Mouse (Mus musculus): Measurements from ENCODE around the gene Zfp280b.
"Not testable (repeated sequence)": the region's sequence is repeated elsewhere in the genome, so short reads cannot be mapped to it uniquely, and the experiment has no call there.

Gene Zfp280b

GRCm38 (mm10) chr10:76031511-76032401 is 694 bp upstream of the Zfp280b start:
- DNase-seq: no peak

GRCm38 (mm10) chr10:76033119-76033455 is 637 bp downstream of the Zfp280b start:
- DNase-seq: no peak

- no peak for DNase-seq
Observed at GRCm38 (mm10) chr10:76034001-76034600, 1.7 kb downstream of the Zfp280b start.

- DNase-seq: no peak
Observed at GRCm38 (mm10) chr10:76035277-76035676, 2.8 kb downstream of the Zfp280b start.

- DNase-seq: no peak
Observed at GRCm38 (mm10) chr10:76036962-76037361, 4.5 kb downstream of the Zfp280b start.

GRCm38 (mm10) chr10:76045343-76045742 is 12.9 kb downstream of the Zfp280b start:
- DNase-seq: no peak

- no peak for DNase-seq
Observed at GRCm38 (mm10) chr10:76046754-76047153, 14.3 kb downstream of the Zfp280b start.

- no peak for DNase-seq
Observed at GRCm38 (mm10) chr10:76047182-76047869, 14.9 kb downstream of the Zfp280b start.

- no peak for DNase-seq
Observed at GRCm38 (mm10) chr10:76048967-76049366, 16.5 kb downstream of the Zfp280b start.

- no peak for DNase-seq
Observed at GRCm38 (mm10) chr10:76051860-76052259, 19.4 kb downstream of the Zfp280b start.

- no peak for DNase-seq
Observed at GRCm38 (mm10) chr10:76062439-76062838, 30.0 kb downstream of the Zfp280b start.

GRCm38 (mm10) chr10:76067674-76068613 is 35.5 kb downstream of the Zfp280b start:
- no peak for DNase-seq

GRCm38 (mm10) chr10:76072080-76072479 is 39.6 kb downstream of the Zfp280b start:
- DNase-seq: not testable (repeated sequence)

GRCm38 (mm10) chr10:76077008-76077407 is 44.6 kb downstream of the Zfp280b start:
- DNase-seq: not testable (repeated sequence)
